Comparison of ENCODE assay signal across 8 mouse cellular contexts in genomic region chr4:123162305-123162917, GRCm38 (mm10). TPM values are rescaled to one million over a fixed set of nuclear protein-coding genes. Genes with fewer than 3 reads are reported as not detected.
A peak's percentile ranks its signal among the peaks of the same experiment; 100 is the strongest.
DNase-seq lines count a peak whose midpoint lies in the region; ATAC-seq lines count a peak whose summit lies in the region.

No protein-coding gene starts in this region.

- H3K9ac ChIP-seq in heart, embryonic 13.5 days: peak overlapping the region; percentile 61; the same call in 1 of the 2 replicates
- H3K9ac ChIP-seq in midbrain, embryonic 15.5 days: no peak overlapping the region

- peaks cover 24% of the 10 kb centered on the region for H3K4me1 ChIP-seq in heart, embryonic 13.5 days
- H3K4me1 ChIP-seq in midbrain, embryonic 15.5 days: peaks cover 12% of the 10 kb centered on the region

- H3K27me3 ChIP-seq in heart, embryonic 13.5 days (replicated peaks): peaks cover 33% of the 10 kb centered on the region
- H3K27me3 ChIP-seq in midbrain, embryonic 15.5 days (replicated peaks): no peaks in the 10 kb centered on the region

- ATAC-seq in heart, embryonic 13.5 days (ENCODE audit: extremely low read depth, insufficient number of reproducible peaks, low FRiP score, low TSS enrichment): no peak
- ATAC-seq in granulocyte monocyte progenitor cell, adult 5-6 weeks (replicated peaks; ENCODE audit: poor library complexity, severe bottlenecking): peak; percentile 42
- peak; percentile 70; the same call in 1 of the 2 replicates for ATAC-seq in midbrain, embryonic 15.5 days (replicated peaks)

- DNase-seq in heart, adult 18-20 months: no peak
- peak; percentile 47 for DNase-seq in R1 (ENCODE audit: low read depth, low spot score)
- DNase-seq in urinary bladder, postnatal 10 days (ENCODE audit: low spot score): no peak
- DNase-seq in cerebellum, postnatal 10 days: no peak
- no peak for DNase-seq in right cerebral cortex, postnatal 4 days

- WGBS in heart, embryonic 13.5 days: 7% methylated on average over 15 of the region's 15 CpGs
- WGBS in midbrain, embryonic 15.5 days: 7% methylated on average over 15 of the region's 15 CpGs

- peak overlapping the region; percentile 63 for H3K4me2 ChIP-seq in heart, embryonic 13.5 days
- H3K4me2 ChIP-seq in midbrain, embryonic 15.5 days: peak overlapping the region; percentile 40

- no peak overlapping the region for H3K27ac ChIP-seq in heart, embryonic 13.5 days (replicated peaks)
- no peak overlapping the region for H3K27ac ChIP-seq in midbrain, embryonic 15.5 days

- H3K36me3 ChIP-seq in heart, embryonic 13.5 days: no peaks in the 10 kb centered on the region
- H3K36me3 ChIP-seq in midbrain, embryonic 15.5 days (replicated peaks): no peaks in the 10 kb centered on the region

- peak overlapping the region; percentile 33 for H3K4me3 ChIP-seq in heart, embryonic 13.5 days
- no peak overlapping the region for H3K4me3 ChIP-seq in midbrain, embryonic 15.5 days

- H3K9me3 ChIP-seq in heart, embryonic 13.5 days: no peaks in the 10 kb centered on the region
- H3K9me3 ChIP-seq in midbrain, embryonic 15.5 days: no peaks in the 10 kb centered on the region

RNA-seq across cellular contexts. Expression of gene Hpcal4, which starts 20.6 kb away (rescaled TPM):
- 1.6 and 1.7 TPM in 2 replicates for polyA plus RNA-seq in heart, embryonic 13.5 days (2015; fragmentation: Nextera tagmentation; extraction: Ambion mirVana)
- under 1 TPM; 0.05 to 0.50 TPM for total RNA-seq in heart, adult 18-20 months (2021)
- not detected in 2 replicates for total RNA-seq in granulocyte monocyte progenitor cell, adult 5-6 weeks (2014; fragmentation: Nextera tagmentation)
- not detected in 2 replicates for total RNA-seq in granulocyte monocyte progenitor cell, adult 5-6 weeks (2017)
- 48.0 and 52.8 TPM in 2 replicates for polyA plus RNA-seq in midbrain, embryonic 15.5 days (2015; fragmentation: Nextera tagmentation; extraction: Ambion mirVana)

RNA-seq across cellular contexts. Expression of gene Ppie, which starts 22.7 kb away (rescaled TPM):
- 51.3 and 56.7 TPM in 2 replicates for polyA plus RNA-seq in heart, embryonic 13.5 days (2015; fragmentation: Nextera tagmentation; extraction: Ambion mirVana)
- 10 to 100 TPM; 21.1 to 26.5 TPM for total RNA-seq in heart, adult 18-20 months (2021)
- 56.2 and 64.7 TPM in 2 replicates for total RNA-seq in granulocyte monocyte progenitor cell, adult 5-6 weeks (2014; fragmentation: Nextera tagmentation)
- 70.2 and 75.5 TPM in 2 replicates for total RNA-seq in granulocyte monocyte progenitor cell, adult 5-6 weeks (2017)
- 55.5 and 55.6 TPM in 2 replicates for polyA plus RNA-seq in midbrain, embryonic 15.5 days (2015; fragmentation: Nextera tagmentation; extraction: Ambion mirVana)

RNA-seq across cellular contexts. Expression of gene Nt5c1a, which starts 38.9 kb away (rescaled TPM):
- polyA plus RNA-seq in heart, embryonic 13.5 days (2015; fragmentation: Nextera tagmentation; extraction: Ambion mirVana): 0.83 and 1.1 TPM in 2 replicates
- 10 to 100 TPM; 50.8 to 64.1 TPM for total RNA-seq in heart, adult 18-20 months (2021)
- not detected in 2 replicates for total RNA-seq in granulocyte monocyte progenitor cell, adult 5-6 weeks (2014; fragmentation: Nextera tagmentation)
- not detected in 2 replicates for total RNA-seq in granulocyte monocyte progenitor cell, adult 5-6 weeks (2017)
- polyA plus RNA-seq in midbrain, embryonic 15.5 days (2015; fragmentation: Nextera tagmentation; extraction: Ambion mirVana): 0.32 TPM in 1 of 2 replicates, not detected in the other

RNA-seq across cellular contexts. Expression of gene Oxct2b, which starts 46.3 kb away (rescaled TPM):
- polyA plus RNA-seq in heart, embryonic 13.5 days (2015; fragmentation: Nextera tagmentation; extraction: Ambion mirVana): 0.11 TPM in 1 of 2 replicates, not detected in the other
- not detected for total RNA-seq in heart, adult 18-20 months (2021)
- total RNA-seq in granulocyte monocyte progenitor cell, adult 5-6 weeks (2014; fragmentation: Nextera tagmentation): 1.7 TPM in 1 of 2 replicates, not detected in the other
- not detected in 2 replicates for total RNA-seq in granulocyte monocyte progenitor cell, adult 5-6 weeks (2017)
- 0.25 and 0.66 TPM in 2 replicates for polyA plus RNA-seq in midbrain, embryonic 15.5 days (2015; fragmentation: Nextera tagmentation; extraction: Ambion mirVana)

RNA-seq across cellular contexts. Expression of gene Bmp8b, which starts 57.4 kb away (rescaled TPM):
- 0.08 and 0.15 TPM in 2 replicates for polyA plus RNA-seq in heart, embryonic 13.5 days (2015; fragmentation: Nextera tagmentation; extraction: Ambion mirVana)
- not detected for total RNA-seq in heart, adult 18-20 months (2021)
- not detected in 2 replicates for total RNA-seq in granulocyte monocyte progenitor cell, adult 5-6 weeks (2014; fragmentation: Nextera tagmentation)
- 0.09 TPM in 1 of 2 replicates, not detected in the other for total RNA-seq in granulocyte monocyte progenitor cell, adult 5-6 weeks (2017)
- 0.36 and 0.56 TPM in 2 replicates for polyA plus RNA-seq in midbrain, embryonic 15.5 days (2015; fragmentation: Nextera tagmentation; extraction: Ambion mirVana)

Comparison
In these comparisons a context has a peak if more than half of its experiments do, and no peak if none do; other contexts are left out.
1. RNA of gene Nt5c1a, which starts 38.9 kb away (total RNA-seq): 50.8 to 64.1 TPM in heart, adult 18-20 months; not detected in granulocyte monocyte progenitor cell, adult 5-6 weeks; every median in the first group is over 10 times any median in the second.